Mouse (Mus musculus) MEL (cell line): Measurements from ENCODE around the gene Chd6. TPM values are rescaled to one million over a fixed set of nuclear protein-coding genes. Genes with fewer than 3 reads are reported as not detected.

ENCODE experiments used
- DNase-seq: peaks from one replicate; pipeline ENCODE4 v3.0.0; 2011; ENCODE audit warnings: low read depth, low spot score
- H3K27ac ChIP-seq: 2 replicates; pipeline ENCODE4 v1.5.1; 2012; ENCODE audit warnings: low read depth, mild to moderate bottlenecking, control low read depth, low read length, moderate library complexity; ENCODE audit not compliant: control insufficient read depth
- H3K27me3 ChIP-seq, 2 experiments: fragments of 150-350 bp in 1 of 2; sonication (generic) in 1 of 2; 2 replicates each; pipeline ENCODE4 v1.6.1; 2012; ENCODE audit warnings: low read length in 2 of 2, mild to moderate bottlenecking in 2 of 2, improper control_type of control experiment in 1 of 2, moderate library complexity in 1 of 2; ENCODE audit not compliant: insufficient read depth in 2 of 2, control insufficient read depth in 1 of 2
- H3K36me3 ChIP-seq, 2 experiments: 2 replicates each; pipeline ENCODE4 v1.6.1; 2012 to 2014; ENCODE audit warnings: low read length in 2 of 2, improper control_type of control experiment in 1 of 2, inconsistent platforms in 1 of 2, mild to moderate bottlenecking in 1 of 2; ENCODE audit not compliant: insufficient read depth in 2 of 2, control insufficient read depth in 1 of 2
- H3K4me1 ChIP-seq, 2 experiments: fragments of 150-350 bp in 1 of 2; sonication (generic) in 1 of 2; 2 replicates each; pipeline ENCODE4 v1.6.1; 2012; ENCODE audit warnings: low read length in 2 of 2, improper control_type of control experiment in 1 of 2, mild to moderate bottlenecking in 1 of 2; ENCODE audit not compliant: insufficient read depth in 2 of 2, control insufficient read depth in 1 of 2
- H3K4me3 ChIP-seq, 2 experiments: fragments of 150-350 bp in 1 of 2; sonication (generic) in 1 of 2; 2 replicates each; pipeline ENCODE4 v1.5.1; 2012; ENCODE audit warnings: low read depth in 2 of 2, low read length in 2 of 2, mild to moderate bottlenecking in 2 of 2, moderate library complexity in 2 of 2, control low read depth in 1 of 2, improper control_type of control experiment in 1 of 2; ENCODE audit not compliant: control insufficient read depth in 1 of 2, insufficient read depth in 1 of 2
- H3K79me2 ChIP-seq: 2 replicates; pipeline ENCODE4 v1.6.1; 2012; ENCODE audit warnings: mild to moderate bottlenecking, low read length, moderate library complexity; ENCODE audit not compliant: control insufficient read depth, poor library complexity, insufficient read depth
- H3K9ac ChIP-seq: 2 replicates; pipeline ENCODE4 v1.6.1; 2012; ENCODE audit warnings: low read depth, mild to moderate bottlenecking, control low read depth, low read length, moderate library complexity; ENCODE audit not compliant: control insufficient read depth, poor library complexity, severe bottlenecking
- H3K9me3 ChIP-seq: fragments of 150-350 bp; sonication (generic); replicated peaks from 2 replicates; pipeline ENCODE4 v1.6.1; 2012; ENCODE audit warnings: mild to moderate bottlenecking, low read length, improper control_type of control experiment, moderate library complexity; ENCODE audit not compliant: insufficient read depth
- E2F4 ChIP-seq: IDR thresholded peaks from 2 replicates; pipeline ENCODE4 v1.6.1; 2011; ENCODE audit warnings: low read depth, low read length, improper control_type of control experiment, borderline replicate concordance
- ELF1 ChIP-seq: IDR thresholded peaks from 2 replicates; pipeline ENCODE4 v1.6.1; 2014; ENCODE audit warnings: low read depth, mild to moderate bottlenecking, inconsistent platforms, low read length, improper control_type of control experiment, moderate library complexity
- EP300 ChIP-seq, 2 experiments: IDR thresholded peaks; 2 replicates each; pipeline ENCODE4 v1.6.1; 2011; ENCODE audit warnings: improper control_type of control experiment in 2 of 2, low read length in 2 of 2, low read depth in 1 of 2, mild to moderate bottlenecking in 1 of 2
- ETS1 ChIP-seq: IDR thresholded peaks from 2 replicates; pipeline ENCODE4 v1.6.1; 2012; ENCODE audit warnings: low read depth, mild to moderate bottlenecking, inconsistent platforms, low read length, improper control_type of control experiment, moderate library complexity
- HCFC1 ChIP-seq: IDR thresholded peaks from 2 replicates; pipeline ENCODE4 v1.6.1; 2012; ENCODE audit warnings: low read depth, mild to moderate bottlenecking, inconsistent platforms, low read length, improper control_type of control experiment, moderate library complexity
- KAT2A ChIP-seq: conservative IDR thresholded peaks from 2 replicates; pipeline ENCODE4 v1.6.1; 2012; ENCODE audit warnings: low read depth, low read length, improper control_type of control experiment, inconsistent platforms
- MAX ChIP-seq: IDR thresholded peaks from 2 replicates; pipeline ENCODE4 v1.6.1; 2011; ENCODE audit warnings: low read length, improper control_type of control experiment
- MXI1 ChIP-seq: IDR thresholded peaks from 2 replicates; pipeline ENCODE4 v1.6.1; 2011; ENCODE audit warnings: mild to moderate bottlenecking, low read depth, low read length, improper control_type of control experiment
- MYB ChIP-seq: IDR thresholded peaks from 2 replicates; pipeline ENCODE4 v1.6.1; 2011; ENCODE audit warnings: mild to moderate bottlenecking, low read depth, low read length, improper control_type of control experiment
- NELFE ChIP-seq: IDR thresholded peaks from 2 replicates; pipeline ENCODE4 v1.6.1; 2011; ENCODE audit warnings: low read depth, low read length, improper control_type of control experiment
- POLR2A ChIP-seq, 2 experiments: IDR thresholded peaks; 2 replicates each; pipeline ENCODE4 v1.6.1; 2011 to 2012; ENCODE audit warnings: low read length in 2 of 2, mild to moderate bottlenecking in 2 of 2, control low read depth in 1 of 2, improper control_type of control experiment in 1 of 2, low read depth in 1 of 2, moderate library complexity in 1 of 2; ENCODE audit not compliant: control insufficient read depth in 1 of 2, insufficient read depth in 1 of 2, poor library complexity in 1 of 2
- TBP ChIP-seq: IDR thresholded peaks from 2 replicates; pipeline ENCODE4 v1.8.0; 2011; ENCODE audit warnings: low read depth, low read length, improper control_type of control experiment
- TCF12 ChIP-seq: IDR thresholded peaks from 2 replicates; pipeline ENCODE4 v1.6.1; 2014; ENCODE audit warnings: low read depth, mild to moderate bottlenecking, inconsistent platforms, low read length, improper control_type of control experiment, moderate library complexity
- USF1 ChIP-seq: IDR thresholded peaks from 2 replicates; pipeline ENCODE4 v1.6.1; 2014; ENCODE audit warnings: low read depth, mild to moderate bottlenecking, inconsistent platforms, low read length, improper control_type of control experiment, moderate library complexity
- USF2 ChIP-seq, 2 experiments: IDR thresholded peaks; 2 replicates each; pipeline ENCODE4 v1.6.1; 2011 to 2012; ENCODE audit warnings: improper control_type of control experiment in 2 of 2, low read length in 2 of 2, borderline replicate concordance in 1 of 2, inconsistent platforms in 1 of 2, low read depth in 1 of 2, mild to moderate bottlenecking in 1 of 2; ENCODE audit not compliant: insufficient read depth in 1 of 2
- ZKSCAN1 ChIP-seq: IDR thresholded peaks from 2 replicates; pipeline ENCODE4 v1.6.1; 2012; ENCODE audit warnings: low read depth, mild to moderate bottlenecking, inconsistent platforms, low read length, improper control_type of control experiment, moderate library complexity
- ZNF384 ChIP-seq: IDR thresholded peaks from 2 replicates; pipeline ENCODE4 v1.6.1; 2012; ENCODE audit warnings: low read depth, mild to moderate bottlenecking, inconsistent platforms, low read length, improper control_type of control experiment
- polyA plus RNA-seq, 2 experiments: library from polyadenylated mRNA; stranded (reverse) in 1 of 2; unstranded in 1 of 2; fragments of >175 nt in 1 of 2; fragments of >200 nt in 1 of 2; gene quantifications; 2 replicates each; pipeline versions ENCODE4 v1.2.1 to v1.2.4; 2012; ENCODE audit warnings: low replicate concordance in 2 of 2, low read depth in 1 of 2; ENCODE audit not compliant: insufficient read length in 2 of 2, insufficient read depth in 1 of 2, missing spikeins in 1 of 2
- total RNA-seq: library from RNA; depleted of rRNA; stranded (reverse); fragments of 300-350 nt; gene quantifications from 2 replicates; pipeline ENCODE4 v1.2.3, GENCODE M21; 2012

Chd6 gene
- total and polyA plus RNA-seq, 3 experiments: 9.7 to 200 (median 15.4) TPM

GRCm38 (mm10) chr2:160932981-160933380 is 175.9 kb downstream of the Chd6 start:
- Histone ChIP-seq H3K27ac (no peak overlapping the region), H3K36me3 (no peaks in the 10 kb centered on the region), H3K27me3 (no peaks in the 10 kb centered on the region), H3K9ac (no peak overlapping the region), H3K4me1 (no peaks in the 10 kb centered on the region), H3K4me3 (no peak overlapping the region), H3K79me2 (no peaks in the 10 kb centered on the region), H3K9me3 (no peaks in the 10 kb centered on the region)
- DNase-seq: no peak
- TF ChIP-seq ZKSCAN1: no peak
- no peak for TF ChIP-seq KAT2A
- TF ChIP-seq E2F4: no peak
- no peak for TF ChIP-seq MYB
- no peak for TF ChIP-seq USF2 (IDR thresholded peaks at IDR 0.05; ENCODE audit: borderline replicate concordance in 1 of 2, insufficient read depth in 1 of 2, low read depth in 1 of 2, low read length in 2 of 2)
- TF ChIP-seq TCF12: no peak
- TF ChIP-seq NELFE: no peak
- no peak for TF ChIP-seq EP300 (IDR thresholded peaks at IDR 0.05; ENCODE audit: low read depth in 1 of 2, low read length in 2 of 2)
- no peak for TF ChIP-seq ZNF384
- no peak for TF ChIP-seq MAX
- no peak for TF ChIP-seq ELF1
- TF ChIP-seq MXI1: no peak

GRCm38 (mm10) chr2:160932325-160932724 is 176.6 kb downstream of the Chd6 start:
- no peaks in the 10 kb centered on the region for H3K4me1 ChIP-seq
- no peak overlapping the region for H3K9ac ChIP-seq
- no peak for DNase-seq
- H3K4me3 ChIP-seq: no peak overlapping the region
- H3K9me3 ChIP-seq: no peaks in the 10 kb centered on the region
- no peak for TF ChIP-seq MAX
- TF ChIP-seq USF1: no peak
- no peak for TF ChIP-seq POLR2A (IDR thresholded peaks at IDR 0.05; ENCODE audit: control insufficient read depth in 1 of 2, insufficient read depth in 1 of 2, low read depth in 1 of 2, low read length in 2 of 2, poor library complexity in 1 of 2)
- no peak for TF ChIP-seq TBP
- no peak for TF ChIP-seq ETS1
- TF ChIP-seq HCFC1: no peak
- no peaks in the 10 kb centered on the region for H3K79me2 ChIP-seq
- no peaks in the 10 kb centered on the region for H3K27me3 ChIP-seq
- no peaks in the 10 kb centered on the region for H3K36me3 ChIP-seq
- no peak overlapping the region for H3K27ac ChIP-seq
